Mouse (Mus musculus) kidney, adult 2 months (tissue): Measurements from ENCODE around the gene Grip1.

ENCODE experiments used
- CTCF ChIP-seq: fragments of 200-500 bp; conservative IDR thresholded peaks from 2 replicates; pipeline ENCODE4 v1.5.1; 2011; ENCODE audit warnings: low read depth, mild to moderate bottlenecking, control low read depth, low read length, moderate library complexity, mixed read lengths; ENCODE audit not compliant: insufficient read depth, insufficient read length
- POLR2A ChIP-seq: fragments of 200-500 bp; IDR thresholded peaks from one replicate; pipeline ENCODE4 v1.6.1; 2011; ENCODE audit warnings: low read depth, low read length, control low read depth

DNA sequence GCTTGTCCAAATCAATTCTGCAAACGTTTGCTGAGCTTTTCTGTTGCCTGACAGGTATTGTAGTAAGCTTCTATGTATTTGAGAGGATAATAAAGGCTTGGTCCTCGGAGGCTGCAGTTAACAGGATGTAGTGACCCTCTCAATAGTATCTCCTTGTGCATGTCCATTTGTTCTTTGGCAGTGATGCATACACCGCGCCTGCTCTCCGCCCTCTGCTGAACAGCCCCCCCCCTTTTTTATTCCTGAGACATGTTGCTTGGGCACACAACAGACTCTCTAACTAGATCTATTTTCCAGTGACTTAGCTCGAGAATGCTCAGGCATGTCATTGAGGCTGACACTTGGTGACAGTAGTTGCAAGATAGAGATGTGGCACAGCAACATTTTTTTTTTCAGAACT lies 582.2 kb downstream of the Grip1 start:
- TF ChIP-seq CTCF (no peak), POLR2A (no peak)
